In the genomic region with DNA sequence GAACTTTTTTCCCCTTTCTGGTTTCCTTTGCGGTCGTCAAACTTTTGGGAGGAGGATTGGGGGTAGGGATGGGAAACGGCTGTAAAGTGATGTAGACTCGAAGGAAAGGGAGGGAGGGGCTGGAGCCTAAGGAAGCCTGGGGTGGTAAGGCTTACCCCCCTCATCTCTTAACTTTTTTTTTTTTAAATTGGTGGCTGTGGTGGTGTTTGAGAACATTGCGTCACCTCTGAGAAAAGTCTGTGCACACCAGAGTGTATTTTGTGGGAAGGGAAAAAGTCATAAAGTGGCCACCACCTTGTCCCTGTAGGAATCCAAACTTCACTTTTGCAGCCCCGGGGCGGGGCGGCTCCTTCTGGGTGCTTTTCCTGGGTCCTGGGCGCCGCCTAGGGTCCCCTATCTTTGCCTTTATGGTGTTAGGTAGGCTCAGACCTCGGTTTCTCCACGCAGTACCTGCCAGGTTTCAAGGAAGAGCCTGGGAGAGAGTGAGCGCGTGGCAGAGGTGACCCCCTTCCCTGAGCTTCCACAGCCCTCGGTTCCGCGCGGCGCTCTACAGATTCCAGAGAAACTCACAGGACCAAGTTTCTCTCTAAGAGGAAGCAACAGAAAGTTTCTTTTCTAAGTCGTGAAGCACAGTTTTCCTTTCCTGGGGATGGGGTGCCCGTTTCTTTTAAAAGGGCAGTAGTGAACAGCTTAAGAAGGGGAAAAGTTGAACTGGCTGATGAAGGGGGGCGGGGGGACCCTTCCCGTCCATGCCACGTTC, we compare ENCODE assay signal across 7 mouse cellular contexts. TPM values are rescaled to one million over a fixed set of nuclear protein-coding genes. Genes with fewer than 3 reads are reported as not detected.
DNase-seq lines count a peak whose midpoint lies in the region; ATAC-seq and TF ChIP-seq lines count a peak whose summit lies in the region.

No protein-coding gene starts in this region.

- H3K27ac ChIP-seq in ES-E14 (ENCODE audit: insufficient read depth, low read depth, low read length, poor library complexity, severe bottlenecking): peak overlapping the region; percentile 71
- peak overlapping the region; percentile 82 for H3K27ac ChIP-seq in kidney, postnatal 0 days

- in situ Hi-C loops in ES-E14 (cut with MboI; ENCODE audit: low sequenced_read_pairs in 2 of 2, unreplicated experiment in 2 of 2): no loop called here

- H3K9me3 ChIP-seq in ES-E14 (ENCODE audit: control insufficient read depth, insufficient read depth, low read depth, low read length): no peaks in the 10 kb centered on the region
- no peaks in the 10 kb centered on the region for H3K9me3 ChIP-seq in kidney, postnatal 0 days (replicated peaks; ENCODE audit: low read length)

- H3K27me3 ChIP-seq in kidney, postnatal 0 days (ENCODE audit: insufficient read depth, low read length): no peaks in the 10 kb centered on the region

- under 1% methylated on average over 24 of the region's 24 CpGs for WGBS in kidney, postnatal 0 days

- ATAC-seq in granulocyte monocyte progenitor cell, adult 5-6 weeks (replicated peaks; ENCODE audit: poor library complexity, severe bottlenecking): peak; percentile 52
- ATAC-seq in kidney, postnatal 0 days (replicated peaks; ENCODE audit: low FRiP score, low read depth): peak; percentile 57; the same call in 1 of the 2 replicates
- peak; percentile 32 for ATAC-seq in megakaryocyte, adult 5-6 weeks (ENCODE audit: poor library complexity, severe bottlenecking)

- TF ChIP-seq CTCF in kidney, postnatal 0 days (IDR thresholded peaks at IDR 0.05; ENCODE audit: low read depth): no peak

- H3K4me3 ChIP-seq in ES-E14 (ENCODE audit: insufficient read depth in 1 of 2, low read depth in 1 of 2, low read length in 2 of 2, poor library complexity in 1 of 2, severe bottlenecking in 1 of 2): peak overlapping the region; percentile 86 to 91
- H3K4me3 ChIP-seq in kidney, postnatal 0 days (replicated peaks; ENCODE audit: low read depth, low read length): peak overlapping the region; percentile 66

- H3K36me3 ChIP-seq in ES-E14 (ENCODE audit: control insufficient read depth, insufficient read depth, low read length, poor library complexity, severe bottlenecking): peaks cover 17% of the 10 kb centered on the region
- no peaks in the 10 kb centered on the region for H3K36me3 ChIP-seq in kidney, postnatal 0 days (ENCODE audit: insufficient read depth, low read length)

- peak overlapping the region; percentile 77 for H3K4me2 ChIP-seq in kidney, postnatal 0 days (ENCODE audit: low read length)

- DNase-seq in ES-E14 (ENCODE audit: low read depth, low spot score) (no peak), adipocyte (ENCODE audit: low spot score) (peak; percentile 9)
- peak; percentile 49 for DNase-seq in kidney, postnatal 0 days (ENCODE audit: low spot score)
- peak; percentile 27 for DNase-seq in testis, postnatal 14 days (ENCODE audit: low spot score)
- DNase-seq in layer of hippocampus, adult 8-10 months (ENCODE audit: low spot score in 2 of 2): no peak

- H3K4me1 ChIP-seq in ES-E14 (ENCODE audit: control insufficient read depth in 2 of 2, insufficient read depth in 2 of 2, low read length in 2 of 2, poor library complexity in 1 of 2): peaks cover 8 to 12% of the 10 kb centered on the region in 2 experiments
- 0 out of 2 replicates have a peak, but pooled peaks cover 3% of the 10 kb centered on the region for H3K4me1 ChIP-seq in kidney, postnatal 0 days (replicated peaks; ENCODE audit: insufficient read depth, low read length)

- peak overlapping the region; percentile 74 for H3K9ac ChIP-seq in ES-E14 (ENCODE audit: insufficient read depth, low read depth, low read length, poor library complexity, severe bottlenecking)
- H3K9ac ChIP-seq in kidney, postnatal 0 days (ENCODE audit: low read depth, low read length): peak overlapping the region; percentile 72

TF ChIP-seq in ES-E14, 5 proteins besides CTCF, POLR2A, EP300 and RAD21:
- TF ChIP-seq MAFK (IDR thresholded peaks at IDR 0.05; ENCODE audit: insufficient read depth, low read depth, low read length) (no peak), ZNF384 (IDR thresholded peaks at IDR 0.05; ENCODE audit: low read depth, low read length) (peak; percentile 75; the same call in 1 of the 2 replicates)

RNA-seq across cellular contexts. Expression of a gene that starts 0.6 kb away (rescaled TPM):
- total RNA-seq in ES-E14 (2012; rRNA removed): 491 and 803 TPM in 2 replicates
- 4.5 and 10.9 TPM in 2 replicates for total RNA-seq in granulocyte monocyte progenitor cell, adult 5-6 weeks (2014; fragmentation: Nextera tagmentation)
- total RNA-seq in granulocyte monocyte progenitor cell, adult 5-6 weeks (2017): 7.2 and 9.3 TPM in 2 replicates
- 89.5 and 101 TPM in 2 replicates for polyA plus RNA-seq in kidney, postnatal 0 days (2015; fragmentation: Nextera tagmentation; extraction: Ambion mirVana)
- 1,871 and 1,924 TPM in 2 replicates for total RNA-seq in megakaryocyte, adult 5-6 weeks (2015)
- 1,132 and 1,387 TPM in 2 replicates for total RNA-seq in megakaryocyte, adult 5-6 weeks (2017)
- total RNA-seq in layer of hippocampus, adult 8-10 months (2022): 10 to 100 TPM; 52.0 to 64.1 (median 54.0) TPM

Comparison
In these comparisons a context has a peak if more than half of its experiments do, and no peak if none do; other contexts are left out.
1. DNase-seq: peak in adipocyte (single experiment), kidney, postnatal 0 days (single experiment) and testis, postnatal 14 days (single experiment); none in ES-E14 (single experiment) and layer of hippocampus, adult 8-10 months (0 of 2).
2. RNA of a gene that starts 0.6 kb away (total RNA-seq): 1,132 to 1,924 TPM in megakaryocyte, adult 5-6 weeks, 491 to 803 TPM in ES-E14 and 52.0 to 64.1 TPM in layer of hippocampus, adult 8-10 months; 4.5 to 10.9 TPM in granulocyte monocyte progenitor cell, adult 5-6 weeks; every median in the first group is over 4 times any median in the second.
3. Peak in every context shown above with its lines, with median percentiles within 50 percentile points of each other: ATAC-seq.